Comparison of ENCODE assay signal across 11 mouse cellular contexts in genomic region chr2:59301671-59302070, GRCm38 (mm10).
DNase-seq lines count a peak whose midpoint lies in the region; ATAC-seq and TF ChIP-seq lines count a peak whose summit lies in the region.
"Had no signal": no experiment of that assay in that cellular context is flagged by ENCODE, and none has a peak within 500 bp of the region (broad histone marks: within the 10 kb centered on the region; RNA-seq: fewer than 3 reads in every experiment).

No protein-coding gene starts in this region.

- no peak overlapping the region for H3K9ac ChIP-seq in hindbrain, embryonic 16.5 days (ENCODE audit: low read depth, low read length)
- H3K9ac ChIP-seq: embryonic facial prominence, embryonic 15.5 days; limb, embryonic 15.5 days had no signal

- ATAC-seq in frontal cortex, adult (ENCODE audit: low TSS enrichment), result peak; percentile 92
- peak; percentile 90 for ATAC-seq in hindbrain, embryonic 16.5 days

- TF ChIP-seq CTCF in testis, adult 2 months (IDR thresholded peaks at IDR 0.05; ENCODE audit: control insufficient read depth, insufficient read depth, insufficient replicate concordance, low read depth, low read length), result no peak

- peaks cover 3% of the 10 kb centered on the region for H3K4me1 ChIP-seq in testis, adult 2 months (ENCODE audit: control insufficient read depth, insufficient read depth, low read length)
- peaks cover 13% of the 10 kb centered on the region for H3K4me1 ChIP-seq in hindbrain, embryonic 16.5 days (ENCODE audit: control insufficient read depth, insufficient read depth, low read depth, low read length)
- H3K4me1 ChIP-seq: embryonic facial prominence, embryonic 15.5 days; limb, embryonic 15.5 days had no signal

- no peak overlapping the region for H3K4me3 ChIP-seq in testis, adult 2 months (ENCODE audit: control insufficient read depth, low read depth, low read length)
- no peak overlapping the region for H3K4me3 ChIP-seq in hindbrain, embryonic 16.5 days (ENCODE audit: low read length)
- H3K4me3 ChIP-seq: embryonic facial prominence, embryonic 15.5 days; limb, embryonic 15.5 days had no signal

- DNase-seq in frontal cortex, postnatal 25 days (ENCODE audit: low spot score in 2 of 2), result no peak
- no peak for DNase-seq in testis, postnatal 14 days (ENCODE audit: low spot score)
- DNase-seq in heart, adult 9 months (ENCODE audit: low spot score in 2 of 2), result no peak
- DNase-seq in adipocyte (ENCODE audit: low spot score), result no peak
- no peak for DNase-seq in urinary bladder, postnatal 25 days (ENCODE audit: low spot score)
- DNase-seq: kidney, postnatal 36 days had no signal

- WGBS in hindbrain, embryonic 16.5 days, result 16% methylated on average over 12 of the region's 12 CpGs

- no peaks in the 10 kb centered on the region; the same call in 1 of the 2 replicates for H3K36me3 ChIP-seq in testis, adult 2 months (ENCODE audit: control insufficient read depth, insufficient read depth, low read length)
- 0 out of 2 replicates have a peak, but pooled peaks cover 2% of the 10 kb centered on the region for H3K36me3 ChIP-seq in hindbrain, embryonic 16.5 days (ENCODE audit: control insufficient read depth, insufficient read depth, low read length)

- H3K4me2 ChIP-seq in hindbrain, embryonic 16.5 days (ENCODE audit: low read length), result peak overlapping the region; percentile 37
- H3K4me2 ChIP-seq: embryonic facial prominence, embryonic 15.5 days; limb, embryonic 15.5 days had no signal

- no peaks in the 10 kb centered on the region for H3K27me3 ChIP-seq in testis, adult 2 months (ENCODE audit: control insufficient read depth, insufficient read depth, low read length)
- no peaks in the 10 kb centered on the region for H3K27me3 ChIP-seq in hindbrain, embryonic 16.5 days (replicated peaks; ENCODE audit: control insufficient read depth, insufficient read depth, low read length)
- H3K27me3 ChIP-seq: embryonic facial prominence, embryonic 15.5 days; limb, embryonic 15.5 days had no signal

- TF ChIP-seq POLR2A in testis, adult 2 months (IDR thresholded peaks at IDR 0.05; ENCODE audit: control insufficient read depth, low read depth, low read length), result no peak

- H3K27ac ChIP-seq in testis, adult 2 months (ENCODE audit: control insufficient read depth, insufficient read depth, low read depth, low read length), result peak overlapping the region; percentile 8; the same call in 1 of the 2 replicates
- H3K27ac ChIP-seq in hindbrain, embryonic 16.5 days (ENCODE audit: low read depth, low read length), result no peak overlapping the region; the same call in 1 of the 2 replicates
- H3K27ac ChIP-seq: embryonic facial prominence, embryonic 15.5 days; limb, embryonic 15.5 days had no signal

- no peaks in the 10 kb centered on the region for H3K9me3 ChIP-seq in hindbrain, embryonic 16.5 days (ENCODE audit: control insufficient read depth, low read length)
- H3K9me3 ChIP-seq: embryonic facial prominence, embryonic 15.5 days; limb, embryonic 15.5 days had no signal
